Mouse (Mus musculus) forebrain, embryonic 13.5 days (tissue): ENCODE data around the gene Crlf2. TPM values are rescaled to one million over a fixed set of nuclear protein-coding genes. Genes with fewer than 3 reads are reported as not detected.

ENCODE experiments used
- ATAC-seq: fragments of 200-750 bp; cut with Nextera tagmentation; 2 replicates; pipeline ENCODE4 v1.8.0; 2017
- H3K27ac ChIP-seq: fragments of 300-500 bp; sonication (generic); 2 replicates; pipeline ENCODE4 v1.5.1; 2015; ENCODE audit warnings: inconsistent platforms, mild to moderate bottlenecking, moderate library complexity
- H3K27me3 ChIP-seq: fragments of 300-500 bp; sonication (generic); 2 replicates; pipeline ENCODE4 v1.6.1; 2015; ENCODE audit warnings: mild to moderate bottlenecking, inconsistent platforms
- H3K36me3 ChIP-seq: fragments of 300-500 bp; sonication (generic); 2 replicates; pipeline ENCODE4 v1.6.1; 2015; ENCODE audit warnings: mild to moderate bottlenecking, inconsistent platforms; ENCODE audit not compliant: poor library complexity, severe bottlenecking
- H3K4me1 ChIP-seq: fragments of 300-500 bp; sonication (generic); 2 replicates; pipeline ENCODE4 v1.6.1; 2015; ENCODE audit warnings: inconsistent platforms
- H3K4me2 ChIP-seq: fragments of 300-500 bp; sonication (generic); 2 replicates; pipeline ENCODE4 v1.6.1; 2015; ENCODE audit warnings: inconsistent platforms, mild to moderate bottlenecking, moderate library complexity
- H3K4me3 ChIP-seq: fragments of 300-500 bp; sonication (generic); 2 replicates; pipeline ENCODE4 v1.5.1; 2015; ENCODE audit warnings: mild to moderate bottlenecking, inconsistent platforms
- H3K9ac ChIP-seq: fragments of 300-500 bp; sonication (generic); 2 replicates; pipeline ENCODE4 v1.6.1; 2015; ENCODE audit warnings: mild to moderate bottlenecking, inconsistent platforms
- H3K9me3 ChIP-seq: fragments of 300-500 bp; sonication (generic); replicated peaks from 2 replicates; pipeline ENCODE4 v1.6.1; 2016; ENCODE audit warnings: inconsistent platforms
- WGBS: fragments of 180-500 bp; shearing (Covaris S2); methylation state at CpG from one replicate; pipeline ENCODE4 v1.1.7; 2015; 5-methylcytosine and 5-hydroxymethylcytosine counted together
- polyA plus RNA-seq: library from polyadenylated mRNA; unstranded; fragments of >200 nt; fragmentation: Nextera tagmentation; extraction: Ambion mirVana; gene quantifications from 2 replicates; pipeline ENCODE4 v1.2.1, GENCODE M21; 2015

Crlf2 gene
- polyA plus RNA-seq: 5.8 and 6.8 TPM in 2 replicates

- under 1% methylated on average over 52 of the region's 73 CpGs for WGBS
- Histone ChIP-seq H3K4me2 (peak within 1 kb of the TSS; percentile 57), H3K27ac (peak within 1 kb of the TSS; percentile 95), H3K4me1 (no peaks in the 10 kb centered on the region), H3K4me3 (peak within 1 kb of the TSS; percentile 57), H3K9me3 (peaks cover 33% of the 10 kb centered on the region), H3K27me3 (no peaks in the 10 kb centered on the region), H3K36me3 (peaks cover 24% of the 10 kb centered on the region), H3K9ac (peak within 1 kb of the TSS; percentile 65)
- ATAC-seq: peak; percentile 67
Observed at GRCm38 (mm10) chr5:109558404-109559160, at the start of gene Crlf2. Crlf2 (minus strand) TSS chr5:109558993.

- Histone ChIP-seq H3K4me1 (no peaks in the 10 kb centered on the region), H3K9me3 (peaks cover 46% of the 10 kb centered on the region), H3K27ac (no peak overlapping the region), H3K9ac (no peak overlapping the region), H3K4me2 (no peak overlapping the region), H3K27me3 (no peaks in the 10 kb centered on the region), H3K4me3 (no peak overlapping the region), H3K36me3 (no peaks in the 10 kb centered on the region)
- 42% methylated on average over 1 of the region's 1 CpGs for WGBS
- no peak for ATAC-seq
Observed at GRCm38 (mm10) chr5:109602585-109602984, 43.8 kb upstream of the Crlf2 start.

GRCm38 (mm10) chr5:109601080-109601479 is 42.3 kb upstream of the Crlf2 start:
- Histone ChIP-seq H3K4me3 (no peak overlapping the region), H3K9ac (no peak overlapping the region), H3K9me3 (peaks cover 59% of the 10 kb centered on the region), H3K4me2 (no peak overlapping the region), H3K27ac (no peak overlapping the region), H3K4me1 (no peaks in the 10 kb centered on the region), H3K36me3 (no peaks in the 10 kb centered on the region), H3K27me3 (no peaks in the 10 kb centered on the region)
- 27% methylated on average over 3 of the region's 3 CpGs for WGBS
- ATAC-seq: no peak

GRCm38 (mm10) chr5:109598876-109599275 is 40.1 kb upstream of the Crlf2 start:
- Histone ChIP-seq H3K4me1 (no peaks in the 10 kb centered on the region), H3K36me3 (no peaks in the 10 kb centered on the region), H3K27me3 (no peaks in the 10 kb centered on the region), H3K27ac (no peak overlapping the region), H3K4me2 (no peak overlapping the region), H3K4me3 (no peak overlapping the region), H3K9me3 (peaks cover 66% of the 10 kb centered on the region), H3K9ac (no peak overlapping the region)
- ATAC-seq: no peak

- Histone ChIP-seq H3K9ac (no peak overlapping the region), H3K36me3 (no peaks in the 10 kb centered on the region), H3K27me3 (no peaks in the 10 kb centered on the region), H3K9me3 (peaks cover 59% of the 10 kb centered on the region), H3K4me3 (no peak overlapping the region), H3K4me1 (no peaks in the 10 kb centered on the region), H3K27ac (no peak overlapping the region), H3K4me2 (no peak overlapping the region)
- 41% methylated on average over 5 of the region's 5 CpGs for WGBS
- ATAC-seq: no peak
Observed at GRCm38 (mm10) chr5:109596647-109597046, 37.9 kb upstream of the Crlf2 start.

- no peak overlapping the region for H3K9ac ChIP-seq
- no peaks in the 10 kb centered on the region for H3K4me1 ChIP-seq
- H3K4me2 ChIP-seq: no peak overlapping the region
- ATAC-seq: no peak
- no peaks in the 10 kb centered on the region for H3K27me3 ChIP-seq
- H3K4me3 ChIP-seq: no peak overlapping the region
- H3K9me3 ChIP-seq: peaks cover 5% of the 10 kb centered on the region; the same call in 1 of the 2 replicates
- no peak overlapping the region for H3K27ac ChIP-seq
- WGBS: 70% methylated on average over 2 of the region's 2 CpGs
- H3K36me3 ChIP-seq: no peaks in the 10 kb centered on the region
Observed at GRCm38 (mm10) chr5:109562829-109563228, 4.0 kb upstream of the Crlf2 start.

GRCm38 (mm10) chr5:109559191-109559590 is 398 bp upstream of the Crlf2 start:
- Histone ChIP-seq H3K4me1 (no peaks in the 10 kb centered on the region), H3K36me3 (peaks cover 22% of the 10 kb centered on the region), H3K4me3 (peak overlapping the region; percentile 57), H3K27me3 (no peaks in the 10 kb centered on the region), H3K9ac (no peak overlapping the region), H3K27ac (peak overlapping the region; percentile 95; the same call in 1 of the 2 replicates), H3K4me2 (peak overlapping the region; percentile 57), H3K9me3 (peaks cover 31% of the 10 kb centered on the region)
- ATAC-seq: no peak
- 26% methylated on average over 6 of the region's 6 CpGs for WGBS

GRCm38 (mm10) chr5:109558123-109558403 is 730 bp downstream of the Crlf2 start:
- WGBS: under 1% methylated on average over 9 of the region's 9 CpGs
- Histone ChIP-seq H3K9ac (peak overlapping the region; percentile 56), H3K4me2 (peak overlapping the region; percentile 57), H3K4me1 (no peaks in the 10 kb centered on the region), H3K27me3 (no peaks in the 10 kb centered on the region), H3K9me3 (peaks cover 38% of the 10 kb centered on the region), H3K36me3 (peaks cover 24% of the 10 kb centered on the region), H3K27ac (peak overlapping the region; percentile 95), H3K4me3 (peak overlapping the region; percentile 57)
- no peak; the same call in 1 of the 2 replicates for ATAC-seq

- no peaks in the 10 kb centered on the region for H3K4me1 ChIP-seq
- H3K27ac ChIP-seq: peak overlapping the region; percentile 95
- ATAC-seq: peak; percentile 79
- WGBS: under 1% methylated on average over 35 of the region's 35 CpGs
- peak overlapping the region; percentile 56 for H3K9ac ChIP-seq
- H3K4me2 ChIP-seq: peak overlapping the region; percentile 57
- H3K9me3 ChIP-seq: peaks cover 43% of the 10 kb centered on the region
- no peaks in the 10 kb centered on the region for H3K27me3 ChIP-seq
- peaks cover 24% of the 10 kb centered on the region for H3K36me3 ChIP-seq
- peak overlapping the region; percentile 57 for H3K4me3 ChIP-seq
Observed at GRCm38 (mm10) chr5:109557321-109558122, 1.3 kb downstream of the Crlf2 start.

- Histone ChIP-seq H3K27me3 (no peaks in the 10 kb centered on the region), H3K4me1 (no peaks in the 10 kb centered on the region), H3K9me3 (peaks cover 48% of the 10 kb centered on the region), H3K4me3 (peak overlapping the region; percentile 57), H3K9ac (no peak overlapping the region), H3K4me2 (peak overlapping the region; percentile 57), H3K27ac (peak overlapping the region; percentile 95), H3K36me3 (peaks cover 24% of the 10 kb centered on the region)
- ATAC-seq: peak; percentile 55
- 6% methylated on average over 40 of the region's 40 CpGs for WGBS
Observed at GRCm38 (mm10) chr5:109556591-109557320, 2.0 kb downstream of the Crlf2 start.

- peak overlapping the region; percentile 57 for H3K4me2 ChIP-seq
- 80% methylated on average over 54 of the region's 54 CpGs for WGBS
- H3K4me1 ChIP-seq: no peaks in the 10 kb centered on the region
- peaks cover 24% of the 10 kb centered on the region for H3K36me3 ChIP-seq
- no peak overlapping the region for H3K27ac ChIP-seq
- H3K4me3 ChIP-seq: peak overlapping the region; percentile 57
- no peaks in the 10 kb centered on the region for H3K27me3 ChIP-seq
- H3K9me3 ChIP-seq: peaks cover 53% of the 10 kb centered on the region
- no peak for ATAC-seq
- H3K9ac ChIP-seq: no peak overlapping the region
Observed at GRCm38 (mm10) chr5:109555676-109556571, 2.9 kb downstream of the Crlf2 start.
